Mouse (Mus musculus): ENCODE results near the gene Gm37240. TPM values are rescaled to one million over a fixed set of nuclear protein-coding genes. Genes with fewer than 3 reads are reported as not detected.
A peak's percentile ranks its signal among the peaks of the same experiment; 100 is the strongest.
"Not testable (repeated sequence)": the region's sequence is repeated elsewhere in the genome, so short reads cannot be mapped to it uniquely, and the experiment has no call there.

Gene Gm37240
- total and polyA plus RNA-seq, 2 experiments from 2014 or later, result 0.43 to 1.9 TPM

DNA sequence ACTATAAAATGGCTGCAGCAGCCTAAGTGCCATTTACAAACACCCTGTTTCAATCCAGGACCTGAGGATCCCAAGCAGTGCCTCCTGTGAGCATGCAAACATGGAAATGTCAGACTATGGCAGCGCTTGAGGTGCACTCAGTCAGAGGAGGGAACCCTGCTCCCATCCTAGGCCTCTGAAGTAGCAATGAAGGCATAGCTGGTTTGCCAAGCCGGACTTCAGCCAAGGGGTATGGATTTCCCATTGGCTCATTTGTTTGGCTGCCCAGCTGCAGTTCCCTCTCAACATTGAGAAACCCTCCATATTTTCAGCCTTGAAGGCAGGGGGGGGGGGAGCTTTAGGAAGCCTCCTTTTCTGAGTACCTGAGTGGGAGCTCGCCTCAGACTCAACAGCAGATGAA is 1329.0 kb downstream of the Gm37240 start:
- DNase-seq (ENCODE audit: low spot score), result no peak
- H3K9ac ChIP-seq (replicated peaks; ENCODE audit: low read length, poor library complexity, severe bottlenecking), result no peak overlapping the region
- H3K4me3 ChIP-seq (ENCODE audit: low read depth, low read length), result no peak overlapping the region
- WGBS, result 97% methylated on average over 3 of the region's 3 CpGs
- H3K4me2 ChIP-seq (ENCODE audit: low read depth, low read length, poor library complexity, severe bottlenecking), result no peak overlapping the region
- H3K27ac ChIP-seq (ENCODE audit: low read depth, low read length), result no peak overlapping the region
- no peaks in the 10 kb centered on the region for H3K27me3 ChIP-seq (ENCODE audit: insufficient read depth, low read length)
- no peaks in the 10 kb centered on the region for H3K36me3 ChIP-seq (ENCODE audit: insufficient read depth, low read length)
- no peaks in the 10 kb centered on the region for H3K9me3 ChIP-seq (ENCODE audit: low read length)
- no peaks in the 10 kb centered on the region; the same call in 1 of the 2 replicates for H3K4me1 ChIP-seq (ENCODE audit: insufficient read depth, low read length)
- ATAC-seq (ENCODE audit: low FRiP score), result no peak
- TF ChIP-seq CTCF (IDR thresholded peaks at IDR 0.05), result no peak

DNA sequence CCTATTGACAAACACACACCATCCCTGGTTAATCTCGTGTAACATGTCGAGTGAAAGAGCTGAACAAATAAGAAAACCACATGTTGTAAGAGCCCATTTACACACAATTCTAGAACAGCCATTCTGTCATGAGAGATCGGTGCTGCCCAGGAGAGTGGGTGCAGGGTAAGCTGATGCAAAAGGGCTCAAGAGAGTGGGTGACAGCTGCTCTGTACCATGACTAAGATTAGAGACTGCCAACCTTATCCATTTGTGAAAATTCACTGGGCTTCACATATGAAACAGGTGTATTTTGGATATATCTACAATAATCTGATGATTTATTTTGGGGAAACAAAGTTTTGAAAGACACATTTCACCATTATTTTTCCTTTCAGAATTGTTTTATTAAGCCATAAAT is 1331.5 kb downstream of the Gm37240 start:
- Histone ChIP-seq H3K27ac (ENCODE audit: low read depth, low read length) (no peak overlapping the region), H3K27me3 (ENCODE audit: insufficient read depth, low read length) (no peaks in the 10 kb centered on the region), H3K4me1 (ENCODE audit: insufficient read depth, low read length) (no peaks in the 10 kb centered on the region; the same call in 1 of the 2 replicates), H3K36me3 (ENCODE audit: insufficient read depth, low read length) (no peaks in the 10 kb centered on the region), H3K9me3 (ENCODE audit: low read length) (no peaks in the 10 kb centered on the region), H3K9ac (replicated peaks; ENCODE audit: low read length, poor library complexity, severe bottlenecking) (no peak overlapping the region), H3K4me3 (ENCODE audit: low read depth, low read length) (no peak overlapping the region), H3K4me2 (ENCODE audit: low read depth, low read length, poor library complexity, severe bottlenecking) (no peak overlapping the region)
- TF ChIP-seq CTCF (IDR thresholded peaks at IDR 0.05), result no peak
- 91% methylated on average over 3 of the region's 3 CpGs for WGBS
- no peak for DNase-seq (ENCODE audit: low spot score)
- ATAC-seq (ENCODE audit: low FRiP score), result no peak

DNA sequence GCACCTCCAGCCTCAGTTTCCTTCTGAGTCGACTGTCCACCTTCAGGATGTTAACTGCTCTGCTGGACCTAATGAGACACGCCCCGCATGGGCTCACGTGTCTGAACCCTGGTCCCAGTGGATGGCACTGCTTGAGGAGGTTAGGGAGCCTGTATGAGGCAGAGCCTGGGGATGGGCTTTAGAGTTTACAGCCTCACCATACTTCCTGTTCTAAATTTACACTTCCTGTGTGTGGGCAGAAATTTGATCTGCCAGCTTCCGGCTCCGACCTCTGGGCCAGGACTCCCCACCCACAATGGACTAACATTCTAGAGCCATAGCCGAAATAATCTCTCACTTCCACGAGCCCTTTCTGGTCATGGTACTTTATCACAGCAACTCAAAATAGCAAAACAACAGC is 1340.1 kb downstream of the Gm37240 start:
- WGBS, result 80% methylated on average over 8 of the region's 8 CpGs
- Histone ChIP-seq H3K4me1 (ENCODE audit: insufficient read depth, low read length) (no peaks in the 10 kb centered on the region), H3K36me3 (ENCODE audit: insufficient read depth, low read length) (no peaks in the 10 kb centered on the region), H3K4me2 (ENCODE audit: low read depth, low read length, poor library complexity, severe bottlenecking) (no peak overlapping the region), H3K27me3 (ENCODE audit: insufficient read depth, low read length) (no peaks in the 10 kb centered on the region), H3K27ac (ENCODE audit: low read depth, low read length) (no peak overlapping the region), H3K9me3 (ENCODE audit: low read length) (no peaks in the 10 kb centered on the region), H3K9ac (replicated peaks; ENCODE audit: low read length, poor library complexity, severe bottlenecking) (no peak overlapping the region), H3K4me3 (ENCODE audit: low read depth, low read length) (no peak overlapping the region)
- DNase-seq (ENCODE audit: low spot score) (no peak), ATAC-seq (ENCODE audit: low FRiP score) (no peak)
- no peak for TF ChIP-seq CTCF (IDR thresholded peaks at IDR 0.05)

- not testable (repeated sequence) for H3K9me3 ChIP-seq (ENCODE audit: low read length); ATAC-seq (ENCODE audit: low FRiP score); H3K4me3 ChIP-seq (ENCODE audit: low read depth, low read length); H3K4me2 ChIP-seq (ENCODE audit: low read depth, low read length, poor library complexity, severe bottlenecking); H3K27ac ChIP-seq (ENCODE audit: low read depth, low read length); H3K4me1 ChIP-seq (ENCODE audit: insufficient read depth, low read length); H3K36me3 ChIP-seq (ENCODE audit: insufficient read depth, low read length); H3K9ac ChIP-seq (replicated peaks; ENCODE audit: low read length, poor library complexity, severe bottlenecking); H3K27me3 ChIP-seq (ENCODE audit: insufficient read depth, low read length)
- peak; percentile 88 for TF ChIP-seq CTCF (IDR thresholded peaks at IDR 0.05)
- WGBS, result 17% methylated on average over 3 of the region's 3 CpGs
- peak; percentile 58 for DNase-seq (ENCODE audit: low spot score)
Observed at GRCm38 (mm10) chr3:84542450-84542849, 1344.9 kb downstream of the Gm37240 start.

- no peak overlapping the region for H3K9ac ChIP-seq (replicated peaks; ENCODE audit: low read length, poor library complexity, severe bottlenecking)
- no peak overlapping the region for H3K27ac ChIP-seq (ENCODE audit: low read depth, low read length)
- WGBS, result 96% methylated on average over 1 of the region's 1 CpGs
- TF ChIP-seq CTCF (IDR thresholded peaks at IDR 0.05), result no peak
- no peak overlapping the region for H3K4me3 ChIP-seq (ENCODE audit: low read depth, low read length)
- DNase-seq (ENCODE audit: low spot score), result no peak
- no peaks in the 10 kb centered on the region for H3K9me3 ChIP-seq (ENCODE audit: low read length)
- no peaks in the 10 kb centered on the region for H3K4me1 ChIP-seq (ENCODE audit: insufficient read depth, low read length)
- no peak for ATAC-seq (ENCODE audit: low FRiP score)
- H3K4me2 ChIP-seq (ENCODE audit: low read depth, low read length, poor library complexity, severe bottlenecking), result no peak overlapping the region
- H3K27me3 ChIP-seq (ENCODE audit: insufficient read depth, low read length), result no peaks in the 10 kb centered on the region
- no peaks in the 10 kb centered on the region for H3K36me3 ChIP-seq (ENCODE audit: insufficient read depth, low read length)
Observed at GRCm38 (mm10) chr3:84541881-84542280, 1345.4 kb downstream of the Gm37240 start.

DNA sequence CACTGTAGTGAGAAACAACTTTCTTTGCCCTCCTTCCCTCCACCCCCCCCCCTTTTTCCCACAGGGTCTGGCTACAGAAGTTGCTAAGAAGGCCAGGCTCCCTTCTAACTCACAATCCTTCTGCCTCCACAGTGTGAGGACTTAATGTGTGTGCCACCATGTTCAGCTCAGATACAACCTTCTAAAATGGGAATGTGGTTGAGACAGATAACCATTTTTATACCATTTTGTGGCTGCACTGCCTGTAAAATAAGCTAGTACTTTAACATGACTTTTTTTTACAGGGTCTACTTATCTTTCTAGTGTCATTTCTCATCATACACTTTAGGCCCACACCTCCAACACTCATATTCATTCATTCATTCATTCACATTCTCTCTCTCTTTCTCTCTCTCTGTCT is 1346.7 kb downstream of the Gm37240 start:
- Histone ChIP-seq H3K9ac (replicated peaks; ENCODE audit: low read length, poor library complexity, severe bottlenecking) (no peak overlapping the region), H3K4me3 (ENCODE audit: low read depth, low read length) (no peak overlapping the region), H3K9me3 (ENCODE audit: low read length) (no peaks in the 10 kb centered on the region), H3K36me3 (ENCODE audit: insufficient read depth, low read length) (no peaks in the 10 kb centered on the region), H3K4me1 (ENCODE audit: insufficient read depth, low read length) (no peaks in the 10 kb centered on the region), H3K27me3 (ENCODE audit: insufficient read depth, low read length) (no peaks in the 10 kb centered on the region), H3K27ac (ENCODE audit: low read depth, low read length) (no peak overlapping the region), H3K4me2 (ENCODE audit: low read depth, low read length, poor library complexity, severe bottlenecking) (no peak overlapping the region)
- DNase-seq (ENCODE audit: low spot score) (no peak), ATAC-seq (ENCODE audit: low FRiP score) (no peak)
- TF ChIP-seq CTCF (IDR thresholded peaks at IDR 0.05), result no peak

Data from midbrain, postnatal 0 days (tissue).